Mouse (Mus musculus): ENCODE measurements around the gene Acad10. TPM values are rescaled to one million over a fixed set of nuclear protein-coding genes. Genes with fewer than 3 reads are reported as not detected.

Gene Acad10
- polyA plus RNA-seq, 1 experiment: 2.8 TPM

- TF ChIP-seq POLR2A (IDR thresholded peaks at IDR 0.05; ENCODE audit: borderline replicate concordance, extremely low read depth, insufficient read depth, insufficient read length, poor library complexity, severe bottlenecking) (no peak), CTCF (IDR thresholded peaks at IDR 0.05; ENCODE audit: borderline replicate concordance, extremely low read depth, insufficient read depth, insufficient read length) (no peak)
Observed at GRCm38 (mm10) chr5:121576927-121577488, 83.3 kb downstream of the Acad10 start.

GRCm38 (mm10) chr5:121575867-121576266 is 84.4 kb downstream of the Acad10 start:
- DNase-seq (ENCODE audit: low read depth): no peak
- no peak for TF ChIP-seq CTCF (IDR thresholded peaks at IDR 0.05; ENCODE audit: borderline replicate concordance, extremely low read depth, insufficient read depth, insufficient read length)
- no peak for TF ChIP-seq POLR2A (IDR thresholded peaks at IDR 0.05; ENCODE audit: borderline replicate concordance, extremely low read depth, insufficient read depth, insufficient read length, poor library complexity, severe bottlenecking)

More at GRCm38 (mm10) chr5:121576927-121577488, 83.3 kb downstream of the Acad10 start:
- DNase-seq (ENCODE audit: low read depth): no peak

- TF ChIP-seq CTCF (IDR thresholded peaks at IDR 0.05; ENCODE audit: borderline replicate concordance, extremely low read depth, insufficient read depth, insufficient read length): no peak
- no peak for TF ChIP-seq POLR2A (IDR thresholded peaks at IDR 0.05; ENCODE audit: borderline replicate concordance, extremely low read depth, insufficient read depth, insufficient read length, poor library complexity, severe bottlenecking)
- no peak for DNase-seq (ENCODE audit: low read depth)
Observed at GRCm38 (mm10) chr5:121574145-121574544, 86.2 kb downstream of the Acad10 start.

Other genes with a start within 250 kb of the Acad10 start
- gene Tmem116, start 208.6 kb downstream of the Acad10 start, polyA plus RNA-seq (2012; rRNA removed): 1.8 TPM in 2 replicates
- gene Erp29, start 208.0 kb downstream of the Acad10 start, polyA plus RNA-seq (2012; rRNA removed): 110 and 121 TPM in 2 replicates
- not detected in 2 replicates for gene Adam1b, start 157.1 kb downstream of the Acad10 start, polyA plus RNA-seq (2012; rRNA removed)
- 34.1 and 38.2 TPM in 2 replicates for gene Adam1a, start 115.0 kb downstream of the Acad10 start, polyA plus RNA-seq (2012; rRNA removed)
- 0.14 and 0.39 TPM in 2 replicates for gene Gm42878, start 115.0 kb downstream of the Acad10 start, polyA plus RNA-seq (2012; rRNA removed)
- gene Mapkapk5, start 114.6 kb downstream of the Acad10 start, polyA plus RNA-seq (2012; rRNA removed): 99.8 and 103 TPM in 2 replicates
- 141 and 169 TPM in 2 replicates for gene Aldh2, start 66.7 kb downstream of the Acad10 start, polyA plus RNA-seq (2012; rRNA removed)
- gene Acad12, start 41.6 kb downstream of the Acad10 start, polyA plus RNA-seq (2012; rRNA removed): 1.5 and 1.8 TPM in 2 replicates
- gene Brap, start within 50 bp of the Acad10 start, polyA plus RNA-seq (2012; rRNA removed): 31.4 and 41.5 TPM in 2 replicates
- 156 and 226 TPM in 2 replicates for gene Atxn2, start 50.8 kb upstream of the Acad10 start, polyA plus RNA-seq (2012; rRNA removed)
- 10.2 and 13.5 TPM in 2 replicates for gene Sh2b3, start 177.1 kb upstream of the Acad10 start, polyA plus RNA-seq (2012; rRNA removed)
- 45.0 and 55.7 TPM in 2 replicates for gene Pheta1, start 188.5 kb upstream of the Acad10 start, polyA plus RNA-seq (2012; rRNA removed)

Measured in brain, embryonic 14.5 days (tissue).